Mouse (Mus musculus): ENCODE measurements at regions not wholly inside any gene's neighbourhood (a gene's known extent, or its start where the extent isn't known, plus 50 kb on each side); places are given as distances from the start of the nearest gene placed in this dataset.
"Not testable (repeated sequence)": the region's sequence is repeated elsewhere in the genome, so short reads cannot be mapped to it uniquely, and the experiment has no call there.

DNA sequence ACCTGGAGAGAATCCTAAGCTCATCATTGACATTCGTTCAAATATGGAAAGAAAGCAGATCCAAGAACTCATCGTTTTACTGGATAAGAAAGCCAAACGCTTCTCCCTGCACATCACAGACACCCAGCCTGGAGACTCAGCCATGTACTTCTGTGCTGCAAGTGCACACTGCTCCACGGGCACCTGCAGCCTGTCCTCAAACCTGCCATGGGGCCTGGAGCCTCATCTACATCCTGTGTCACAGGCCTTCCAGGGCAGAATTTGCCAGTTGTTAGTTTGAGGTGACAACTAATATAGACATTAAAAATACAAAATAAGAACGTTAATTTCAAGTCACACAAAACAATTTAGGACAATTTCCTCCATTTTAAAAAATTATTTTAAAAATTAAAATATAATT is 549.6 kb downstream of the Dad1 start:
- not testable (repeated sequence) for TF ChIP-seq EP300 (IDR thresholded peaks at IDR 0.05; ENCODE audit: insufficient read depth, low read depth, low read length); CTCF (IDR thresholded peaks at IDR 0.05; ENCODE audit: low read depth, low read length); POLR2A (IDR thresholded peaks at IDR 0.05; ENCODE audit: insufficient read depth, low read length)
